Mouse (Mus musculus): ENCODE measurements around the gene Sntn. TPM values are rescaled to one million over a fixed set of nuclear protein-coding genes. Genes with fewer than 3 reads are reported as not detected.

The Sntn gene
- not detected in 2 replicates for polyA plus RNA-seq (2016; fragmentation: Nextera tagmentation; extraction: Ambion mirVana)

DNA sequence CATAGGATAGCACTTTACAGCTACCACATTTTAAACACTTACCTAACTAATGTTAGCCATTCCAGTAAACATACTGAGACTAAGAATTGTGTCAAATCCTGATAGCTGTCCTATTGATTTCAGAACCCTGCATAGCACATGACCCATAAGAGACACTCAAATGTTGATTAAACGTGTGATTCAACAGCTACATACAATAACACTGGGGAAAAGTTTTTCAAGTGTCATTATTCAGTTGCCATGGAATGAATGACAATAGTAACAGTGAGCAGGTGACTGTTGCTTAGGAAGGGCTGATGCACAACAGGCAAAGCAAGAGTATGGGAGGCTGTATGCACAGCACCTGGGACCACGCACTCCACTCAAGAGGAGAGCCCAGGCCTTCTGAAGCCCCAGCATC, at the start of gene Sntn:
Sntn (plus strand) TSS at position 301 of the 400 bp plus-strand sequence.
- no peaks in the 10 kb centered on the region for H3K9me3 ChIP-seq
- no peaks in the 10 kb centered on the region for H3K4me1 ChIP-seq (replicated peaks)
- DNase-seq (ENCODE audit: low spot score), result no peak
- no peaks in the 10 kb centered on the region for H3K27me3 ChIP-seq (ENCODE audit: insufficient read depth, poor library complexity, severe bottlenecking)
- H3K36me3 ChIP-seq, result no peaks in the 10 kb centered on the region
- no peak within 1 kb of the TSS for H3K4me3 ChIP-seq
- WGBS, result 87% methylated on average over 2 of the region's 2 CpGs
- no peak within 1 kb of the TSS for H3K27ac ChIP-seq

DNA sequence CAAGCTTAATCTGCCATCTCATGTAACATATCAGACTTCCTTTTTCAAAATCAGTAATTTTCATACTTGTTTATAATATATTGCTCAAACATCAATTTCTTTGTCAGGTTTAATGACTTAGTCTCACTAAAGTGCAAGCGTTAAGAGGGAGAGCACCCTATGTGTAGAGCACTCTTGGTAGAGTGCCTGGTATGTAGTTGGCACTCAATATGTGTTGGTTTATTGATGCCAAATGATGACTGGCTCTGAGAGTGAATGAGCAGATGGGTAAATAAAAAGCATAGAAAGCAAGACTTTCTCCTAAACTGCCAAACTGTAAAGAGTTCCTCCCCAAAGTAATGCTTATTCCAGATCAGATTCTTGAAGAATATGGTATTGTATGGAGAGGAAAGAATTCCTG, 20.8 kb upstream of the Sntn start:
- Histone ChIP-seq H3K27ac (no peak overlapping the region), H3K4me3 (no peak overlapping the region), H3K27me3 (ENCODE audit: insufficient read depth, poor library complexity, severe bottlenecking) (no peaks in the 10 kb centered on the region), H3K9me3 (no peaks in the 10 kb centered on the region), H3K4me1 (replicated peaks) (no peaks in the 10 kb centered on the region), H3K36me3 (no peaks in the 10 kb centered on the region)
- 93% methylated on average over 1 of the region's 1 CpGs for whole genome bisulfite sequencing
- DNase-seq (ENCODE audit: low spot score), result no peak

DNA sequence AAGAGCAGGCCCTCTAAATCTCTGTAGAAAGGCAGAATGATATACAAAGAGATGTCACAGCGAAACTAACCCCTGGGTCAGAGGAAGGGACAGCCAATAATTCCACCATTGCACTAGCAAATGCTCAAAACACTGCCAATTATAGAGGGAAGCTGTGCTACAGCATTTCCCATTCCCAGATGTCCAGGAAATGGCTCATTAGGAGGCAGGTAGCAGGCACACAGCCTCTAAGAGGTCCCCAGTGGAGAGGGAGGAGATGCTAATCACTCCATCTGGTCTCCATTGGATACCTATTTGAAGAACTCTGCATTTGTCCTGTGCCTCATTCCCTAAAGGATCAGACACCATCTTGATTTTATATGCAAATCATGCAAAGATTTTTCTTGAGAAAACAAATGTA, 19.6 kb upstream of the Sntn start:
- WGBS, result 83% methylated on average over 1 of the region's 1 CpGs
- DNase-seq (ENCODE audit: low spot score), result peak; percentile 6
- H3K9me3 ChIP-seq, result no peaks in the 10 kb centered on the region
- no peak overlapping the region for H3K27ac ChIP-seq
- no peaks in the 10 kb centered on the region for H3K4me1 ChIP-seq (replicated peaks)
- no peaks in the 10 kb centered on the region for H3K27me3 ChIP-seq (ENCODE audit: insufficient read depth, poor library complexity, severe bottlenecking)
- no peaks in the 10 kb centered on the region for H3K36me3 ChIP-seq
- H3K4me3 ChIP-seq, result no peak overlapping the region

DNA sequence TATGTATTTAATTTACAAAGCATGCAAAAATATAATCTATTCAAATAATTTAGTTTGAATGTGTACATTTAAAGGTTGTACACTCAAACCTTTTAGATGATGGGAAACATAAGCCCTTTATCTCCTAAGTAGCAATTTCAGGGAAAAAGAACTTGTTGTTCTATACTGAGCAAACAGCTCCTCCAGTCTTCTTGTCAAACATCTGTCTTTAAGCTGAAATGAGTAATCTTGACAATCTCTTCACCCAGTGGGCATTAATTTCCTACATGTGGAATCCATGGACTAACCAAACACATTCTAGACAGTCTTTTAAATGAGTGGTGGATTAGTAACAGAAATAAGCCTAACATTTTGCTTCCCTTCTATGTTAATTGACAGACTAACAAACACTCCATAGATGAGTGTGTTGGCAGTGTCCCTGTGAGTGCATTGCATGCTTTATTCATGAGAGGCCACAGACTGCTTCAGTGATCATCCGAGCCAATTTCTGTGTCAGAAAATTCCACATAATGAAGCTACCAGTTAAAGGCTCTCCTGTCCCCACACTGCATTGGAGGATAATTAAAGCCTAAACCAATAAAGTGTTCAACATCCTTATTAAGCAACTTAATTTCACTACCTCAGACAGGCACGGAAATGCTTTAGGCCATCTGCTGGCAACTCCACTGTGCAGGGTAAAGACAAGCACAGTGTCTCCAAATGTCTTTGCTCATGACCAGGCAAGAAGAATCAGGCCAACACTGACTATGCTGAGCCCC, 19.0 kb upstream of the Sntn start:
- Histone ChIP-seq H3K27ac (no peak overlapping the region), H3K27me3 (ENCODE audit: insufficient read depth, poor library complexity, severe bottlenecking) (no peaks in the 10 kb centered on the region), H3K9me3 (no peaks in the 10 kb centered on the region), H3K36me3 (no peaks in the 10 kb centered on the region), H3K4me1 (replicated peaks) (no peaks in the 10 kb centered on the region), H3K4me3 (no peak overlapping the region)
- WGBS, result 58% methylated on average over 2 of the region's 2 CpGs
- no peak for DNase-seq (ENCODE audit: low spot score)

DNA sequence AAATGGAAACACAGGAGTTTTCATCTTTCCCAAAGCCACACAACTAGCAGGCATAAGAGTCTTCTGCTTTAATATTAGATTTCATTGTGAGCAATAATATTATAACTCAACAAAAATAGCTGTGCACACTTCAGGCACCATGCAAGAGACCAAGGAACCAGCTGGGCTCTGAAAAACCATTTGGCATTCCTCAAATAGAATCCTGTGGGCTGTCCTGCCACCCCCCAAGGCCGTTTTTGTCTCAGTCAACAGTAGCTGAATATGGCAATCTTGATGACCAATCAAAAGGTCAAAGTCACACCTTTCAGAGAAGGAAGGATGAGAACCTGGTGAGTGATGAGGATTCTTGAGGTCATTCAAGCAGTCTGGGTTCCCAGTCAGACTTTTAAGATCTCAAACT, 16.0 kb downstream of the Sntn start:
- Histone ChIP-seq H3K27ac (no peak overlapping the region), H3K36me3 (no peaks in the 10 kb centered on the region), H3K9me3 (no peaks in the 10 kb centered on the region), H3K4me3 (no peak overlapping the region), H3K27me3 (ENCODE audit: insufficient read depth, poor library complexity, severe bottlenecking) (no peaks in the 10 kb centered on the region), H3K4me1 (replicated peaks) (no peaks in the 10 kb centered on the region)
- WGBS, result 66% methylated on average over 1 of the region's 1 CpGs
- DNase-seq (ENCODE audit: low spot score), result no peak

DNA sequence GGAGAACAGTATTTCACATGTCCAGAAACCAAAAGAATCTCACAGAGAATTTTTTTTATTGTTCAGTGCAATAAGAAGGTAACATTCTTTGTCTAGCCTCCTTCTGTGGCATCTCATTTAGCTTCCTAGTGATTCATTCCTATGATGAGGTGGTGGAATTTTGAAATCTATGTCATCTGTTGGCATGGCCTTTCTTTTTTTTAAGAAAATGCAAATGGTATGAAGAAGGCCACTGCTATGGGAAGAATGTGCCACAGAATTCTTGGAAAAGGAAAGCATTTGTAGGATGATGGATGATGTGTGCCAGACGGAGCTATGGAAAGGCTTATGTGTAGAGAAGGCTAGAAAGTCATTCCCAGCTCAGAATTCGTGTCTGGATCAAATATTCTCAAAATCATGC, 19.8 kb downstream of the Sntn start:
- Histone ChIP-seq H3K9me3 (no peaks in the 10 kb centered on the region), H3K36me3 (no peaks in the 10 kb centered on the region), H3K4me3 (no peak overlapping the region), H3K4me1 (replicated peaks) (no peaks in the 10 kb centered on the region), H3K27ac (no peak overlapping the region), H3K27me3 (ENCODE audit: insufficient read depth, poor library complexity, severe bottlenecking) (no peaks in the 10 kb centered on the region)
- 77% methylated on average over 2 of the region's 2 CpGs for WGBS
- no peak for DNase-seq (ENCODE audit: low spot score)

DNA sequence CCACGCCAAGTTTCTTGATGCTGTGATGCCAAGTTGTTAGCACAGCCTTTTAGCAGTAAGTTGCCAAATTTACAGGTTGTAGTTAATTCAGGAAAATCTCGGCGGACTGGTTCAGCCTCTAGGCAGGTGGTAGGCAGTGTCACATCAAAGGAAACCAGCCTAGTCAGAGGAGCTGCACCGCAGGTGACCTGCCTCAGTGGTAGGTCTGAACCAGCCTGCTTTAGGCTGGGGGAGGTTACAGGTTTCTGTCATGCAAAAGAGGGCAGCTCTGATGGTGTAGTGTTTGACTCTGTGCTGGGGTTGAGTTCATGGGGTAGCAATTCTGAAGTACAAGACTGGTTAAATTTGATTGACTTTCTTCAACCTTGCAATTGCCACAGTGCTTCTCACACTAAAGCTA, 61.6 kb downstream of the Sntn start:
- DNase-seq (ENCODE audit: low spot score), result no peak
- WGBS, result 26% methylated on average over 4 of the region's 4 CpGs
- H3K9me3 ChIP-seq, result peaks cover 7% of the 10 kb centered on the region; the same call in 1 of the 2 replicates

More for the DNA sequence above, 61.6 kb downstream of the Sntn start:
- H3K4me3 ChIP-seq, result no peak overlapping the region
- H3K27me3 ChIP-seq (ENCODE audit: insufficient read depth, poor library complexity, severe bottlenecking), result no peaks in the 10 kb centered on the region
- no peak overlapping the region for H3K27ac ChIP-seq
- H3K4me1 ChIP-seq (replicated peaks), result no peaks in the 10 kb centered on the region
- H3K36me3 ChIP-seq, result no peaks in the 10 kb centered on the region

Other genes with a start within 250 kb of the Sntn start
- gene Gm281, start 243.6 kb downstream of the Sntn start, polyA plus RNA-seq (2016; fragmentation: Nextera tagmentation; extraction: Ambion mirVana), result 0.07 TPM in 1 of 2 replicates, not detected in the other

All from hindbrain, embryonic 10.5 days (tissue).